Mouse (Mus musculus): ENCODE measurements around the gene Fcho2.

GRCm38 (mm10) chr13:98690886-98691285 is 124.4 kb downstream of the Fcho2 start:
- TF ChIP-seq GATA1 (IDR thresholded peaks at IDR 0.05; ENCODE audit: low read length) (no peak), TAL1 (IDR thresholded peaks at IDR 0.05; ENCODE audit: low read length) (no peak)

Data from erythroblast, embryonic 14.5 days (primary cell).